Mouse (Mus musculus) mouse trophoblast stem cell (cell line): ENCODE data around the gene Flywch2.
"Not testable (repeated sequence)": the region's sequence is repeated elsewhere in the genome, so short reads cannot be mapped to it uniquely, and the experiment has no call there.

Experiments
- in situ Hi-C, 2 experiments: fragments of 300-500 bp; cut with MseI, MboI; formaldehyde crosslinking; loops; 2 replicates in 1 of 2; 3 replicates in 1 of 2; pipeline ENCODE4 v1.15.1; 2025

The Flywch2 gene

GRCm38 (mm10) chr17:23790269-23791078, 4.6 kb upstream of the Flywch2 start, which contains the start of gene Srrm2:
TSS of gene Srrm2 (plus strand) at chr17:23790532.
- in situ Hi-C loops: no loop called here

GRCm38 (mm10) chr17:23789749-23790268, 3.9 kb upstream of the Flywch2 start:
- in situ Hi-C loops: no loop called here

GRCm38 (mm10) chr17:23788973-23789372, 3.1 kb upstream of the Flywch2 start:
- in situ Hi-C loops: no loop called here

GRCm38 (mm10) chr17:23786510-23786931, 640 bp upstream of the Flywch2 start:
- in situ Hi-C loops: no loop called here

- in situ Hi-C loops: no loop called here
Measured at GRCm38 (mm10) chr17:23783352-23783751, 2.5 kb downstream of the Flywch2 start.

- in situ Hi-C loops: no loop called here
Measured at GRCm38 (mm10) chr17:23778447-23778846, 7.4 kb downstream of the Flywch2 start.

GRCm38 (mm10) chr17:23777141-23777540, 8.7 kb downstream of the Flywch2 start:
- in situ Hi-C loops: no loop called here

GRCm38 (mm10) chr17:23776216-23776615, 9.7 kb downstream of the Flywch2 start:
- in situ Hi-C loops: no loop called here

- in situ Hi-C loops: no loop called here
Measured at GRCm38 (mm10) chr17:23774090-23774489, 11.8 kb downstream of the Flywch2 start.

- in situ Hi-C loops: no loop called here
Measured at GRCm38 (mm10) chr17:23773676-23774075, 12.2 kb downstream of the Flywch2 start.

- in situ Hi-C loops: not testable (repeated sequence)
Measured at GRCm38 (mm10) chr17:23772219-23772556, 13.7 kb downstream of the Flywch2 start.

- in situ Hi-C loops: no loop called here
Measured at GRCm38 (mm10) chr17:23771284-23772218, 14.3 kb downstream of the Flywch2 start, which contains the start of gene Flywch1. TSS of gene Flywch1 (minus strand) at chr17:23771602.

- in situ Hi-C loops: no loop called here
Measured at GRCm38 (mm10) chr17:23770896-23771283, 15.0 kb downstream of the Flywch2 start.

- in situ Hi-C loops: no loop called here
Measured at GRCm38 (mm10) chr17:23770493-23770892, 15.4 kb downstream of the Flywch2 start.

- in situ Hi-C loops: no loop called here
Measured at GRCm38 (mm10) chr17:23762976-23763375, 22.9 kb downstream of the Flywch2 start.

GRCm38 (mm10) chr17:23761155-23761554, 24.7 kb downstream of the Flywch2 start:
- in situ Hi-C loops: no loop called here

GRCm38 (mm10) chr17:23760231-23760630, 25.6 kb downstream of the Flywch2 start:
- in situ Hi-C loops: no loop called here

- in situ Hi-C loops: no loop called here
Measured at GRCm38 (mm10) chr17:23758801-23759200, 27.1 kb downstream of the Flywch2 start.

GRCm38 (mm10) chr17:23757581-23757980, 28.3 kb downstream of the Flywch2 start:
- in situ Hi-C loops: no loop called here

- in situ Hi-C loops: no loop called here
Measured at GRCm38 (mm10) chr17:23755689-23756088, 30.2 kb downstream of the Flywch2 start.

GRCm38 (mm10) chr17:23749400-23750191, 36.3 kb downstream of the Flywch2 start:
- in situ Hi-C loops: no loop called here
